Mouse (Mus musculus): ENCODE measurements around the gene Ak8. TPM values are rescaled to one million over a fixed set of nuclear protein-coding genes. Genes with fewer than 3 reads are reported as not detected.

The Ak8 gene
- polyA plus RNA-seq, 1 experiment from 2014 or later, result 0.74 TPM

GRCm38 (mm10) chr2:28740159-28740558, 40.2 kb downstream of the Ak8 start:
- 80% methylated on average over 5 of the region's 5 CpGs for WGBS

DNA sequence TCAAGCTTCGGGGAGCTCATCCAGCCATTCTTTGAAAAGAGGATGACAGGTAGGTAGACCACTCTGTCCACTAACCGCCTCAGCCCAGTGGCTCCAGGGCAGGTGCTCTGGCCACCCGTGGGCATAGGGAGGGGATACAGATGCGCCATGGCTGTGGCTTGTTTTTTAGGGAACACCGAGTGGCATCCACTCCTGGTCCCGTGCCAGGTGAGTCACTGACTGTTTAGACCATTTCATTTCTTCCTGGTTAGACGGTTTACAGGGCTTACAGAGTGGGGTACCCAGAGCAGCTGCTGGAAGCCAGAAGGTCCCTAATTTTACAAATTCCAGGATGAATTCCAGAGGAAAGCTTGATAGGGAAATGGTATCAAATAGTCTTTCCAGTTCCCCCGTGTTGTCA, 42.7 kb downstream of the Ak8 start:
- Histone ChIP-seq H3K4me3 (no peak overlapping the region), H3K27ac (no peak overlapping the region), H3K9me3 (no peaks in the 10 kb centered on the region), H3K27me3 (peaks cover 14% of the 10 kb centered on the region), H3K9ac (no peak overlapping the region), H3K4me2 (replicated peaks) (no peak overlapping the region), H3K36me3 (no peaks in the 10 kb centered on the region), H3K4me1 (0 out of 2 replicates have a peak, but pooled peaks cover 12% of the 10 kb centered on the region)
- WGBS, result 71% methylated on average over 8 of the region's 8 CpGs
- ATAC-seq (ENCODE audit: low FRiP score, low read depth), result no peak

More at GRCm38 (mm10) chr2:28740159-28740558, 40.2 kb downstream of the Ak8 start:
- no peak for ATAC-seq (ENCODE audit: low FRiP score, low read depth)
- H3K27me3 ChIP-seq, result peaks cover 14% of the 10 kb centered on the region
- H3K9me3 ChIP-seq, result no peaks in the 10 kb centered on the region
- no peak overlapping the region for H3K27ac ChIP-seq
- H3K36me3 ChIP-seq, result no peaks in the 10 kb centered on the region
- no peak overlapping the region for H3K4me3 ChIP-seq
- no peak overlapping the region for H3K4me2 ChIP-seq (replicated peaks)
- no peak overlapping the region for H3K9ac ChIP-seq
- H3K4me1 ChIP-seq, result peaks cover 14% of the 10 kb centered on the region

GRCm38 (mm10) chr2:28746682-28747332, 46.8 kb downstream of the Ak8 start:
- 59% methylated on average over 15 of the region's 15 CpGs for WGBS
- Histone ChIP-seq H3K27me3 (peaks cover 22% of the 10 kb centered on the region), H3K4me3 (no peak overlapping the region), H3K9ac (no peak overlapping the region), H3K9me3 (no peaks in the 10 kb centered on the region), H3K4me2 (replicated peaks) (no peak overlapping the region), H3K4me1 (peaks cover 26% of the 10 kb centered on the region), H3K27ac (no peak overlapping the region), H3K36me3 (no peaks in the 10 kb centered on the region)
- ATAC-seq (ENCODE audit: low FRiP score, low read depth), result 0 out of 2 replicates have a peak, but pooled peaks have one; percentile 48

GRCm38 (mm10) chr2:28747705-28748104, 47.7 kb downstream of the Ak8 start:
- ATAC-seq (ENCODE audit: low FRiP score, low read depth), result no peak
- no peak overlapping the region for H3K9ac ChIP-seq
- WGBS, result 84% methylated on average over 2 of the region's 2 CpGs
- no peak overlapping the region for H3K4me3 ChIP-seq
- H3K4me1 ChIP-seq, result peaks cover 32% of the 10 kb centered on the region
- no peak overlapping the region for H3K27ac ChIP-seq
- H3K36me3 ChIP-seq, result no peaks in the 10 kb centered on the region
- H3K9me3 ChIP-seq, result no peaks in the 10 kb centered on the region
- no peak overlapping the region for H3K4me2 ChIP-seq (replicated peaks)
- peaks cover 28% of the 10 kb centered on the region for H3K27me3 ChIP-seq

- Histone ChIP-seq H3K9me3 (no peaks in the 10 kb centered on the region), H3K27me3 (peaks cover 54% of the 10 kb centered on the region), H3K4me3 (peak overlapping the region; percentile 45), H3K9ac (peak overlapping the region; percentile 55), H3K36me3 (no peaks in the 10 kb centered on the region), H3K27ac (no peak overlapping the region), H3K4me1 (peaks cover 37% of the 10 kb centered on the region), H3K4me2 (replicated peaks) (peak overlapping the region; percentile 75)
- 1% methylated on average over 17 of the region's 17 CpGs for WGBS
- no peak for ATAC-seq (ENCODE audit: low FRiP score, low read depth)
Measured at GRCm38 (mm10) chr2:28751186-28751585, 51.2 kb downstream of the Ak8 start.

DNA sequence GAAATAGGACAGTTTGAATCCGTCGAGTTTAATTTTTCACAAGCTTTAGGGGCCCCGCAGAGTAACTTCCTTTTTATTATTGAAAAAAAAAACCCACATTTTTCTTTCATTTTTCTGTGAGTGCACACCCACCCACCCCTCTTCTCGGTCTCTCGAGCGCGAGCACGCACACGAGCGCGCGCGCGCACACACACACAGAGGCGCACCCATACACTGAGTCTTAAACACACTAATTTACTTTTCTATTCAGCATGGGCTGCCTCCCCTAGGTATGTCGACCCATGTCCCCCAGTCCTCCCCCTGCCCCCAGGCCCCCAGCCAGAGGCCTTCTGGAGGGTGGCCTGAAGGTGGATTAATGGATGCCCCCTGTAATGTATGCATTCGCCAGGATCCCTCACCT, 51.7 kb downstream of the Ak8 start:
- peak overlapping the region; percentile 45 for H3K4me3 ChIP-seq
- 9% methylated on average over 17 of the region's 17 CpGs for WGBS
- H3K27ac ChIP-seq, result no peak overlapping the region
- no peaks in the 10 kb centered on the region for H3K9me3 ChIP-seq
- H3K36me3 ChIP-seq, result no peaks in the 10 kb centered on the region
- peaks cover 37% of the 10 kb centered on the region for H3K4me1 ChIP-seq
- peak overlapping the region; percentile 75 for H3K4me2 ChIP-seq (replicated peaks)
- H3K9ac ChIP-seq, result peak overlapping the region; percentile 55
- ATAC-seq (ENCODE audit: low FRiP score, low read depth), result no peak; the same call in 1 of the 2 replicates
- peaks cover 57% of the 10 kb centered on the region for H3K27me3 ChIP-seq

DNA sequence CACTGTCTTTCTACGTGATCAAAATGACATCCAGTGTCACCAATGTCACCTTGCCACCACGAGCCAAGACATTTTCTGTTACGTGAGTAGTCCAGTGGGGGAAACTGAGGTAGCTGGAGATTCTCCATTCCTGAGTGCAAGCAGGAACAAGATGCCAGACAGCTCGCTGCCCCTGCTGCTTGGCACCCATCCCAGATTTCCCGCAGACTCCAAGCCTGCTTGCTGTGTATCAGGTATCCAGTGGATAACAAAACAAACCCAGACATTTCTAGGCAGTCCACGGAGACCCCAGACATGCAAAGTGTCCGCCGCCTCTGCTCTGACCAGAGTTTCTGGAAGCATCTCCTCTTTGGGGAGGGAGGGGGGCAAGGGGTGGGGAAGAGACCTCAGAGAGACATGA, 52.4 kb downstream of the Ak8 start:
- H3K27me3 ChIP-seq, result peaks cover 64% of the 10 kb centered on the region
- H3K36me3 ChIP-seq, result no peaks in the 10 kb centered on the region
- H3K4me3 ChIP-seq, result no peak overlapping the region
- H3K27ac ChIP-seq, result no peak overlapping the region; the same call in 1 of the 2 replicates
- H3K9ac ChIP-seq, result no peak overlapping the region
- H3K4me1 ChIP-seq, result peaks cover 34% of the 10 kb centered on the region
- 40% methylated on average over 8 of the region's 8 CpGs for WGBS
- H3K9me3 ChIP-seq, result no peaks in the 10 kb centered on the region
- no peak for ATAC-seq (ENCODE audit: low FRiP score, low read depth)
- H3K4me2 ChIP-seq (replicated peaks), result peak overlapping the region; percentile 75; the same call in 1 of the 2 replicates

DNA sequence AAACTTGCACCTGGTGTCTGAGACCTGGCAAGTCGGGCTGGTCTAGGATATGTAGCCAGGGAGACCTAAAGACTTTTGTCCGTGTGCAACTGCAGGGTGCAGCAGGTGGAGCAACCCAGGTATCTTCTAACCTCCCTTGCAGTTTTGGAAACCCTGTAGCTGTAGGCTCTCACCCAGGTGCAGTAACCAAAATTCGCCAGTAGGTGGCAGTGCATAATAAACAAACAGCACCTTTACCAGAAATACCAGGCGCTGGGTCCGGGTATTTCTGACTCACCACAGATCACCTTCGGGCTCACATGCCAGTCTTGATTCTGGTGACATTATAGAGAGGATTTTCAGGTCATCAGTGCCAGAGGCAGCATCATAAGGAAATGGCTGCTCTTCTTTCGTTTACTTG, 55.5 kb downstream of the Ak8 start:
- Histone ChIP-seq H3K27me3 (peaks cover 60% of the 10 kb centered on the region), H3K9me3 (no peaks in the 10 kb centered on the region), H3K36me3 (no peaks in the 10 kb centered on the region), H3K9ac (peak overlapping the region; percentile 39; the same call in 1 of the 2 replicates), H3K4me3 (no peak overlapping the region), H3K4me2 (replicated peaks) (no peak overlapping the region; the same call in 1 of the 2 replicates), H3K27ac (no peak overlapping the region), H3K4me1 (peaks cover 30% of the 10 kb centered on the region)
- 2% methylated on average over 7 of the region's 7 CpGs for WGBS
- no peak for ATAC-seq (ENCODE audit: low FRiP score, low read depth)

DNA sequence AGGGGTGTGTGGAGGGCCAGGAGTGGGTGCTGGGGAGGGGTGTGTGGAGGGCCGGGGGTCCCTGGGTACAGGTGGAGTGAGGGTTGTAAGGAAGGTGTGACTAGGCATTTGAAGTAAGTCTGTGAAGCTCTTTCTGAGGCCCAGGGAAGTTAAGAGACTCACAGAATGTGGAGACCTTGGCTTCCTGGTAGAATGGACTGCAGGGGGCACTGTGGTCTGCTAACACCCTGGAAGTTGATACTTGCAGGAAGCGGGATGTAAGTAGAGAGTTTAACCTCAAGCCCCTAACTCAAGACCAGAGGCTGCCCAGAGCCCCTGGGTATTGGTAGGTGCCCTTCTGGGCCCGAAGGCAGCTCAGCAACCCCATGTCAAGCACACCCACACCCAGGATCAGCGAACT, 56.2 kb downstream of the Ak8 start:
- Histone ChIP-seq H3K4me3 (no peak overlapping the region), H3K4me2 (replicated peaks) (no peak overlapping the region), H3K27me3 (peaks cover 58% of the 10 kb centered on the region), H3K27ac (no peak overlapping the region), H3K9ac (no peak overlapping the region), H3K36me3 (no peaks in the 10 kb centered on the region), H3K4me1 (peaks cover 23% of the 10 kb centered on the region), H3K9me3 (no peaks in the 10 kb centered on the region)
- no peak for ATAC-seq (ENCODE audit: low FRiP score, low read depth)
- WGBS, result 39% methylated on average over 4 of the region's 4 CpGs

DNA sequence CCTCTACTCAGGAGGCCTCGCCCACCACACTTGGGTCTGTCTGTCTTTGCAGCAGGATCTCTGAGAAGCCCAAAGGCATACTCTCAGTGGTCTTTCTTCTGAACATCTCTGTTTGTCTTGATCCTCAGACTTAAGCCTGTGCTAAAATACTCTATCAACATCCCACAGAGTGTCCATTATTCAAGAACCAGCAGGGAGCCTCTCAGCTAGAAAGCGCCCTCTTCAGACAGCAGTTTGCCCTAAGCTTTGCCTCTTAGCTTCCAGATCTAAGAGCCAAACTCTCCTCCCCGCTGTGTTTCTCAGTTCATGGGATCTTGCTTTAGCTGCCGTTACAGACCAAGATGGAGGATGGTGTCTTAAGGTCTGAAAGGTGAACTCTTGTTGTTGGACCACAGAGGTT, 59.5 kb downstream of the Ak8 start:
- H3K4me1 ChIP-seq, result peaks cover 4% of the 10 kb centered on the region; the same call in 1 of the 2 replicates
- no peak for ATAC-seq (ENCODE audit: low FRiP score, low read depth)
- no peaks in the 10 kb centered on the region for H3K36me3 ChIP-seq
- no peaks in the 10 kb centered on the region for H3K9me3 ChIP-seq
- H3K4me3 ChIP-seq, result no peak overlapping the region
- H3K9ac ChIP-seq, result no peak overlapping the region
- H3K27ac ChIP-seq, result no peak overlapping the region
- no peak overlapping the region for H3K4me2 ChIP-seq (replicated peaks)
- 60% methylated on average over 4 of the region's 4 CpGs for WGBS
- H3K27me3 ChIP-seq, result peaks cover 30% of the 10 kb centered on the region

DNA sequence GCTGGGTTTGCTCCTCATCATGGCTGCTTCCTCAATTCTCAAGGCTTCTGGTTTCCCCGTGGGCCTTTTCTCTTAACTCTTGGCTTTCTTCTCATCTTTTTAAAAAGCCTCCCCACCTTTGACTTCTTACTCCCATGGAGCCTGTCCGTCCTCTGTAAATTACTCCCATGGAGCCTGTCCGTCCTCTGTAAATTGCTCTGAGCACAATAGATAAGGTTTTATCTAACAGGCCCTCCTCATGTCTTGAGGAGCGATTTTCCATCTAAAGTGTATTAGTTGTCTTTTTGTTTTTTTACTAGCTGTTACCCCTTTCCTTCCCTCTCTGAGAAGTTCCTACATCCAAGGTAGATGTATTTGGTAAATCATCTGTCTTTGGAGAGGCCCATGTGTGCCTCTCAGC, 66.6 kb downstream of the Ak8 start:
- H3K9ac ChIP-seq, result no peak overlapping the region
- H3K27me3 ChIP-seq, result peaks cover 13% of the 10 kb centered on the region; the same call in 1 of the 2 replicates
- H3K36me3 ChIP-seq, result no peaks in the 10 kb centered on the region
- H3K9me3 ChIP-seq, result no peaks in the 10 kb centered on the region
- no peak overlapping the region for H3K4me2 ChIP-seq (replicated peaks)
- H3K4me1 ChIP-seq, result peaks cover 9% of the 10 kb centered on the region
- no peak overlapping the region for H3K27ac ChIP-seq
- ATAC-seq (ENCODE audit: low FRiP score, low read depth), result no peak
- no peak overlapping the region for H3K4me3 ChIP-seq
- WGBS, result 81% methylated on average over 4 of the region's 4 CpGs

DNA sequence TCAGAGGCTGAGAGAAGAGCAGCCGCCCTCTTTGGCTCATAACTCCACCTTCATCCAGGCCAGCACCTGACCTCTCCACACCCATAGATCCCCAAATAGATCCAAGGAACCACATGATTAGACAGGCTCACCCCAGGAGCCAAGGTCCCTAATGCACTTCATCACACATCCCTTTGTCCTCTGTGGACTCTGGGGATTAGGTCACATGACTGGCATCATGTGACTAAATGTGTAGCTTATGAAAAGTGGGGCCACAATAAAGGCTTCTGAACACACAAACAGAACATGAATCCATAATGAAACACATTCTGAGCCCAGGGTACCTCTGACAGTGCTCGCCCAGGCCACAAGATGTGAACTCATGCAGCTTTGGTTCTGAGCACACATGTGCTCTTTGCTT, 67.1 kb downstream of the Ak8 start:
- H3K9me3 ChIP-seq, result no peaks in the 10 kb centered on the region
- ATAC-seq (ENCODE audit: low FRiP score, low read depth), result no peak
- no peak overlapping the region for H3K4me3 ChIP-seq
- H3K36me3 ChIP-seq, result no peaks in the 10 kb centered on the region
- H3K4me2 ChIP-seq (replicated peaks), result no peak overlapping the region
- H3K4me1 ChIP-seq, result peaks cover 9% of the 10 kb centered on the region
- H3K9ac ChIP-seq, result no peak overlapping the region
- H3K27ac ChIP-seq, result no peak overlapping the region
- WGBS, result 83% methylated on average over 2 of the region's 2 CpGs
- H3K27me3 ChIP-seq, result peaks cover 13% of the 10 kb centered on the region; the same call in 1 of the 2 replicates

DNA sequence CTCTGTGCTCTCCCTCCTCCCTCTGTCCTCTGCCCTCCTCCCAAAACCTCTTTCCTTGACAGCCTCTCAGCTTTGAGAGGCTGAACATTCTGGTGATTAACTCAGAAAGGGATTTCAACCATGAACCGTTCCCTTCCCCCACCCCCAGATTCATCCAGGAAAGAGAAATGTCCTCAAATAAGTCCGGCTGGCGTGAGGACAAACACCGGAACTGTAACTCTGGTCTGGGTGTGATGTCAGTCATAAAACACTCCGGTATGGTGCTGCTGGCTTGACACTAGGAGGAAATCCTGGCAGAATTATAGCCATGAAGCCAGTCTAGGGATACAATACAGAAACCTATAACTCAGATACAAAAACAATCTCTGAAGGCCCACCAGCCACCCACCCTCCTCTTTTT, 70.7 kb downstream of the Ak8 start:
- no peak overlapping the region for H3K4me2 ChIP-seq (replicated peaks)
- H3K27me3 ChIP-seq, result peaks cover 12% of the 10 kb centered on the region; the same call in 1 of the 2 replicates
- H3K36me3 ChIP-seq, result no peaks in the 10 kb centered on the region
- WGBS, result 24% methylated on average over 5 of the region's 5 CpGs
- peaks cover 9% of the 10 kb centered on the region for H3K4me1 ChIP-seq
- no peaks in the 10 kb centered on the region for H3K9me3 ChIP-seq
- no peak overlapping the region for H3K9ac ChIP-seq
- no peak for ATAC-seq (ENCODE audit: low FRiP score, low read depth)
- H3K27ac ChIP-seq, result no peak overlapping the region
- H3K4me3 ChIP-seq, result no peak overlapping the region

Measured in limb, embryonic 13.5 days (tissue).